Mouse (Mus musculus) stomach, postnatal 0 days (tissue): ENCODE results near the gene Ino80e. TPM values are rescaled to one million over a fixed set of nuclear protein-coding genes. Genes with fewer than 3 reads are reported as not detected.
A peak's percentile ranks its signal among the peaks of the same experiment; 100 is the strongest.

Experiments used
- ATAC-seq: fragments of 200-750 bp; cut with Nextera tagmentation; 2 replicates; pipeline ENCODE4 v1.8.0; 2017; ENCODE audit not compliant: low FRiP score, low TSS enrichment
- DNase-seq: peaks from one replicate; pipeline ENCODE4 v3.0.0-alpha.2; 2016; ENCODE audit warnings: low spot score
- H3K27ac ChIP-seq: fragments of 300-500 bp; sonication (generic); replicated peaks from 2 replicates; pipeline ENCODE4 v1.5.1; 2014; ENCODE audit warnings: mild to moderate bottlenecking, control low read depth
- H3K27me3 ChIP-seq: fragments of 300-500 bp; sonication (generic); 2 replicates; pipeline ENCODE4 v1.6.1; 2014; ENCODE audit warnings: low read length; ENCODE audit not compliant: control insufficient read depth, insufficient read depth
- H3K36me3 ChIP-seq: fragments of 300-500 bp; sonication (generic); 2 replicates; pipeline ENCODE4 v1.6.1; 2014; ENCODE audit warnings: low read length, mixed read lengths; ENCODE audit not compliant: control insufficient read depth, insufficient read depth
- H3K4me1 ChIP-seq: fragments of 300-500 bp; sonication (generic); replicated peaks from 2 replicates; pipeline ENCODE4 v1.6.1; 2014; ENCODE audit warnings: antibody characterized with exemption; ENCODE audit not compliant: control insufficient read depth, insufficient read depth
- H3K4me2 ChIP-seq: fragments of 300-500 bp; sonication (generic); replicated peaks from 2 replicates; pipeline ENCODE4 v1.6.1; 2014; ENCODE audit warnings: low read depth, mild to moderate bottlenecking, control low read depth, moderate library complexity
- H3K4me3 ChIP-seq: fragments of 300-500 bp; sonication (generic); 2 replicates; pipeline ENCODE4 v1.5.1; 2014; ENCODE audit warnings: low read depth, low read length, control low read depth
- H3K9ac ChIP-seq: fragments of 300-500 bp; sonication (generic); 2 replicates; pipeline ENCODE4 v1.6.1; 2014; ENCODE audit warnings: mild to moderate bottlenecking, low read length, control low read depth, mixed read lengths
- H3K9me3 ChIP-seq: fragments of 300-500 bp; sonication (generic); 2 replicates; pipeline ENCODE4 v1.6.1; 2016; ENCODE audit warnings: low read length; ENCODE audit not compliant: control insufficient read depth
- CTCF ChIP-seq: IDR thresholded peaks from 2 replicates; pipeline ENCODE4 v1.5.1; 2016; ENCODE audit warnings: antibody characterized with exemption, low read depth, mild to moderate bottlenecking, moderate library complexity
- EP300 ChIP-seq: optimal IDR thresholded peaks from 2 replicates; pipeline ENCODE3; 2016; ENCODE audit warnings: antibody characterized with exemption
- WGBS: fragments of 180-500 bp; shearing (Covaris S2); extraction: QIAGEN DNeasy Blood & Tissue Kit; methylation state at CpG from one replicate; pipeline ENCODE4 v1.1.7; 2014; 5-methylcytosine and 5-hydroxymethylcytosine counted together
- polyA plus RNA-seq: library from polyadenylated mRNA; unstranded; fragments of >200 nt; fragmentation: Nextera tagmentation; extraction: Ambion mirVana; gene quantifications from 2 replicates; pipeline ENCODE4 v1.2.1, GENCODE M21; 2015

Gene Ino80e
- polyA plus RNA-seq, 1 experiment from 2014 or later = 31.0 TPM

DNA sequence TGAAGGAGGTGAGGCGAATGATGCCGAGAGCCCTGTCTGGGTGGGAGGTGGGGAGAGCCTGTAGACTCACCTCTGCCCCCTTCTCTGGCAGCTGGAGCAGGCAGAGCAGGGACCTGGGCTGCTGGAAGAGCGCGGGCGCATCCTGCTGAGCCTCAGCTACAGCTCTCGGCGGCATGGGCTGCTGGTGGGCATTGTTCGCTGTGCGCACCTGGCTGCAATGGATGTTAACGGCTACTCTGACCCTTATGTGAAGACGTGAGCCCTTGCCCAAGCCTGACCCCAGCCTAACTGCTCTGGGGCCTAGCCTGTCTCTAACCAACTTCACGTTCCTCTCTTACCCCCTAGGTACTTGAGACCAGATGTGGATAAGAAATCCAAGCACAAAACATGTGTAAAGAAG, 11.0 kb downstream of the Ino80e start:
- H3K4me3 ChIP-seq = no peak overlapping the region
- H3K9ac ChIP-seq = no peak overlapping the region
- H3K27ac ChIP-seq = no peak overlapping the region
- no peak for DNase-seq
- no peaks in the 10 kb centered on the region for H3K4me1 ChIP-seq
- WGBS = 58% methylated on average over 12 of the region's 12 CpGs
- peaks cover 16% of the 10 kb centered on the region for H3K36me3 ChIP-seq
- no peak overlapping the region for H3K4me2 ChIP-seq
- H3K9me3 ChIP-seq = no peaks in the 10 kb centered on the region
- no peak for TF ChIP-seq CTCF
- ATAC-seq = no peak
- H3K27me3 ChIP-seq = peaks cover 4% of the 10 kb centered on the region; the same call in 1 of the 2 replicates

DNA sequence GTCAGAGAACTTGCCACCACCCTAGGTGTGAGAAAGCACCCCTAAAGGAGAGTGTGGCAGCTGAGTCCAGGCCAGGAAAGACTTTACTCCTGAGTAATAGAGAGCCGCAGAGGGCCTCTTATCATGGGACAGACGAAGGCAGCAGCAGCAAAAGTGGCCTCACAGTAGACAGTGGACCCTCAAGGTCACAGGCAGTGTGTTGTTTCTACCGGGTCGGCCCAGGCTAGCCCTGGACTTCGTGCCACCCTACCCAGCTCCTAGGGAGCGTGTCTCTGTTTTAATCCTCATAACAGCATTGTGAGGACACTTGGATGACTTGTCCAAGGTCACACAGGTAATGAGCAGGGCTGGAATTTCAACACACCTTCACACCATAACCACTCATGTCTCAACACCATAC, 12.0 kb downstream of the Ino80e start:
- Histone ChIP-seq H3K27ac (no peak overlapping the region), H3K4me3 (no peak overlapping the region), H3K36me3 (peaks cover 16% of the 10 kb centered on the region), H3K27me3 (peaks cover 4% of the 10 kb centered on the region; the same call in 1 of the 2 replicates), H3K4me2 (no peak overlapping the region), H3K9me3 (no peaks in the 10 kb centered on the region), H3K4me1 (no peaks in the 10 kb centered on the region), H3K9ac (no peak overlapping the region)
- no peak for TF ChIP-seq CTCF
- TF ChIP-seq EP300 = no peak
- DNase-seq = no peak
- WGBS = 79% methylated on average over 6 of the region's 6 CpGs
- ATAC-seq = no peak

DNA sequence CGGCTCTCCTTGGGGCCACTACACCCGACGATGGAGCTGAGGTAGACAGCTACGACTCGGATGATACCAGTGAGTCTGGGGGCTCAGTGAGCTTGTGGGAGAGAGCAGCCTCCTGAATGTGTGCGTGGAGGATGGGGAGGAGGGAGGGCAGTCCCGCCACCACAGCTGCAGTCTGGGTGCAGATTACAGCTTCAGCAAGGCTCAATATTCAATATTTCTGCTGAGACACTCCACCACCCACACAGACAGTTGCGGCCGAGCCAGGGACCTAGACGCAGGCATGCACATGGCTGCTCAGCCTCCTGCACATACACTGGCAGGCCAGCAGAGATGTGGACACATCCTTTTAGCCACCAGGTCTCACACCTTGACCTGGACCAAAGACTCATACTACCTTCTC, 13.4 kb downstream of the Ino80e start:
- Histone ChIP-seq H3K4me2 (no peak overlapping the region), H3K9ac (no peak overlapping the region), H3K9me3 (no peaks in the 10 kb centered on the region), H3K4me1 (no peaks in the 10 kb centered on the region), H3K27ac (no peak overlapping the region), H3K27me3 (peaks cover 4% of the 10 kb centered on the region; the same call in 1 of the 2 replicates), H3K36me3 (peaks cover 8% of the 10 kb centered on the region), H3K4me3 (no peak overlapping the region)
- TF ChIP-seq EP300 = no peak
- TF ChIP-seq CTCF = no peak
- WGBS = 38% methylated on average over 10 of the region's 10 CpGs
- ATAC-seq (no peak), DNase-seq (no peak)

DNA sequence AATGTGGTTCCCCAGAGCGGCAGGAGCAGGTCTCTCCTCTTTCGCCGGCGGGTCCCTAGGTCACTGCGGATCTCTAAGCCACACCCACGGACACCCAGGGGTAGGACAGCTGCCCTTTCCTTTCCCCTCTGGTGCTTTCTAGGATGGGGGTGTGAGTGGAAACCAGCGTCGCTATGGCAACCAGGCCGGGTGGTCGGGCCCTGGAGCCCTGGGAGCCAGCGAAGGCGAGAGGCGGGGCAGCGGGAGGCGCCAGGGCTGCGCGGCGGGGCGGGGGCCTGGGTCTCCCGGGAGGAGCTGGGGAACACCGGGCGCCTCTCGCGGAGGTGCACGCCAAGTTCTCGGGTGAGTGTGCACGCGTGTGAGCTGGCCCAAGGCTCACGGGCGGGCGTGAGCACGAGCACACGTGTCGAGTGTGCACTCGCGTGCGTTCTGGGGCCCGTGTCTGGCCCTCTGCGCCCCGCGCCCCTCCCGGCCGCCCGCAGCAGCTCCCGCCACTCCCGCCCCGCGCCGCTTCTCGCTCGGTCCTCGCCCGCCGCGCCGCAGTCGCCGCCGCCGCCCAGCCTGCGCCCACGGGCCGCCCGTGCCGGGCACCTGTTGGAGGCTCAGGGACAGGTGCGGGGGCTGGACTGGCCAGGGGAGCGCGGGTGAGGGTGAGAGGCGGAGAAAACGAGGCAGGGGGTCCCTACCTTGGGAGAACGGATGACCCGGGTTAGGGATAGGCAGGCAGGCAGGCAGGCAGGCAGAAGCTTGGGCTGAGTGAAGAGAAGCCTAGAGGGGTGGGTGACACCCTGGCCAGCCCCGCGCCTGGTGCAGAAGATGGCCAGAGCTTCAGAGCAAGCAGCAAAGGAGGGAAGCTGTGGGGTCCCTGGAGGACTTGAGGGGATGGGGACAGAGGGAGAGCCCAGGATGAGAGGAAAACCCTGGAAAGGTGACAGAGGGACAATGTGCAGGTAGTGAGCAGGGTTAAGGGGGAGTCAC, 14.5 kb downstream of the Ino80e start:
- peak overlapping the region; percentile 50 for H3K4me3 ChIP-seq
- no peak for DNase-seq
- peaks cover 4% of the 10 kb centered on the region; the same call in 1 of the 2 replicates for H3K27me3 ChIP-seq
- peak overlapping the region; percentile 47 for H3K9ac ChIP-seq
- H3K9me3 ChIP-seq = no peaks in the 10 kb centered on the region
- TF ChIP-seq CTCF (no peak), EP300 (no peak)
- no peak; the same call in 1 of the 2 replicates for ATAC-seq
- no peaks in the 10 kb centered on the region; the same call in 1 of the 2 replicates for H3K36me3 ChIP-seq
- H3K4me1 ChIP-seq = no peaks in the 10 kb centered on the region
- H3K27ac ChIP-seq = no peak overlapping the region
- 3% methylated on average over 55 of the region's 74 CpGs for WGBS
- peak overlapping the region; percentile 91 for H3K4me2 ChIP-seq

DNA sequence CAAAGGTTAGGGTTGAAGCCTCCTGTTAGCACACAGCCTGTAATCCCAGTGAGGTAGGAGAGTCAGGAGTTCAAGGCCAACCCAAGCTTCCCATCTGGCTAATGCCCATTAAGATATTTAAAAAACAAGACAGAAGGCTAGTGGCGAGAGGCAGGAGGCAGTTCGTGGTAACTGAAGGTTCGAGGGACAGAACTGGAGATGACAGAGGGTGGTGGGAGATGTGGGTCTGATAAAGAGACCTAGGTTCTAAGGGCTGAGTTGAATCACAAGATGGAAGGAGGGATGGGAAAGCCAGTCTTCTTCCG, 15.1 kb downstream of the Ino80e start, which contains the start of gene Doc2a:
Doc2a (plus strand) TSS at position 301 of the 305 bp plus-strand sequence.
- peak within 1 kb of the TSS; percentile 91 for H3K4me2 ChIP-seq
- H3K27ac ChIP-seq = no peak within 1 kb of the TSS
- no peak for ATAC-seq
- peaks cover 4% of the 10 kb centered on the region; the same call in 1 of the 2 replicates for H3K27me3 ChIP-seq
- TF ChIP-seq EP300 (no peak), CTCF (no peak)
- no peaks in the 10 kb centered on the region for H3K4me1 ChIP-seq
- no peak for DNase-seq
- H3K4me3 ChIP-seq = peak within 1 kb of the TSS; percentile 50
- no peaks in the 10 kb centered on the region for H3K36me3 ChIP-seq
- WGBS = 37% methylated on average over 4 of the region's 4 CpGs
- no peaks in the 10 kb centered on the region for H3K9me3 ChIP-seq
- peak within 1 kb of the TSS; percentile 47 for H3K9ac ChIP-seq

GRCm38 (mm10) chr7:126845516-126845915, 16.7 kb downstream of the Ino80e start:
- Histone ChIP-seq H3K36me3 (no peaks in the 10 kb centered on the region), H3K9me3 (no peaks in the 10 kb centered on the region), H3K4me1 (no peaks in the 10 kb centered on the region), H3K27me3 (peaks cover 4% of the 10 kb centered on the region; the same call in 1 of the 2 replicates), H3K4me2 (no peak overlapping the region), H3K27ac (no peak overlapping the region), H3K9ac (no peak overlapping the region), H3K4me3 (no peak overlapping the region)
- no peak for DNase-seq
- no peak for ATAC-seq
- 96% methylated on average over 2 of the region's 2 CpGs for WGBS
- TF ChIP-seq EP300 (no peak), CTCF (no peak)
